Mouse (Mus musculus) ES-E14 (cell line): ENCODE measurements around the gene Wipf1. TPM values are rescaled to one million over a fixed set of nuclear protein-coding genes. Genes with fewer than 3 reads are reported as not detected.

ENCODE experiments used
- DNase-seq: peaks from one replicate; pipeline ENCODE4 v3.0.0-alpha.2; 2013; ENCODE audit warnings: low read depth, low spot score
- H3K27ac ChIP-seq: 2 replicates; pipeline ENCODE4 v1.5.1; 2012; ENCODE audit warnings: low read depth, mild to moderate bottlenecking, low read length, moderate library complexity, mixed read lengths; ENCODE audit not compliant: poor library complexity, insufficient read depth, severe bottlenecking
- H3K36me3 ChIP-seq: 2 replicates; pipeline ENCODE4 v1.6.1; 2012; ENCODE audit warnings: mild to moderate bottlenecking, low read length, moderate library complexity, mixed read lengths; ENCODE audit not compliant: control insufficient read depth, poor library complexity, insufficient read depth, severe bottlenecking
- H3K4me1 ChIP-seq, 2 experiments: fragments of 150-350 bp in 1 of 2; sonication (generic) in 1 of 2; 2 replicates each; pipeline ENCODE4 v1.6.1; 2012; ENCODE audit warnings: low read length in 2 of 2, mild to moderate bottlenecking in 1 of 2, mixed read lengths in 1 of 2; ENCODE audit not compliant: control insufficient read depth in 2 of 2, insufficient read depth in 2 of 2, poor library complexity in 1 of 2
- H3K4me3 ChIP-seq, 2 experiments: fragments of 150-350 bp in 1 of 2; sonication (generic) in 1 of 2; 2 replicates each; pipeline ENCODE4 v1.5.1; 2012; ENCODE audit warnings: low read length in 2 of 2, low read depth in 1 of 2, mild to moderate bottlenecking in 1 of 2, mixed read lengths in 1 of 2; ENCODE audit not compliant: insufficient read depth in 1 of 2, poor library complexity in 1 of 2, severe bottlenecking in 1 of 2
- H3K9ac ChIP-seq: 2 replicates; pipeline ENCODE4 v1.6.1; 2012; ENCODE audit warnings: low read depth, mild to moderate bottlenecking, low read length, mixed read lengths; ENCODE audit not compliant: poor library complexity, insufficient read depth, severe bottlenecking
- H3K9me3 ChIP-seq: fragments of 150-350 bp; sonication (generic); 2 replicates; pipeline ENCODE4 v1.6.1; 2012; ENCODE audit warnings: low read depth, mild to moderate bottlenecking, low read length; ENCODE audit not compliant: control insufficient read depth, insufficient read depth
- CHD2 ChIP-seq: IDR thresholded peaks from 2 replicates; pipeline ENCODE4 v1.6.1; 2014; ENCODE audit warnings: mild to moderate bottlenecking, low read depth, low read length, inconsistent platforms
- HCFC1 ChIP-seq: IDR thresholded peaks from 2 replicates; pipeline ENCODE4 v1.6.1; 2012; ENCODE audit warnings: low read length, inconsistent platforms, borderline replicate concordance; ENCODE audit not compliant: insufficient read depth
- MAFK ChIP-seq: IDR thresholded peaks from 2 replicates; pipeline ENCODE4 v1.6.1; 2014; ENCODE audit warnings: mild to moderate bottlenecking, low read depth, low read length, inconsistent platforms; ENCODE audit not compliant: insufficient read depth
- ZC3H11A ChIP-seq: IDR thresholded peaks from 2 replicates; pipeline ENCODE4 v1.6.1; 2012; ENCODE audit warnings: low read depth, mild to moderate bottlenecking, inconsistent platforms, low read length, borderline replicate concordance
- ZNF384 ChIP-seq: IDR thresholded peaks from 2 replicates; pipeline ENCODE4 v1.6.1; 2012; ENCODE audit warnings: low read depth, low read length, inconsistent platforms
- in situ Hi-C, 2 experiments: fragments of 600-800 bp; cut with MboI; formaldehyde crosslinking; loops; one replicate each; pipeline ENCODE4 v1.15.1; 2025; ENCODE audit warnings: low sequenced_read_pairs in 2 of 2, inconsistent platforms in 1 of 2; ENCODE audit not compliant: unreplicated experiment in 2 of 2
- total RNA-seq: library from RNA; depleted of rRNA; stranded (reverse); fragments of 300-350 nt; gene quantifications from 2 replicates; pipeline ENCODE4 v1.2.3, GENCODE M21; 2012; rRNA removed

Gene Wipf1
- total RNA-seq: 0.95 and 1.2 TPM in 2 replicates

GRCm38 (mm10) chr2:73529356-73530330 is at the start of gene Wipf1:
Wipf1 (minus strand) TSS chr2:73529734.
- DNase-seq: peak; percentile 33
- H3K4me1 ChIP-seq: no peaks in the 10 kb centered on the region
- in situ Hi-C loops: no loop called here
- H3K27ac ChIP-seq: no peak within 1 kb of the TSS
- H3K9ac ChIP-seq: peak within 1 kb of the TSS; percentile 87
- no peaks in the 10 kb centered on the region for H3K9me3 ChIP-seq
- H3K4me3 ChIP-seq: peak within 1 kb of the TSS; percentile 74 to 92
- H3K36me3 ChIP-seq: no peaks in the 10 kb centered on the region
- TF ChIP-seq MAFK (no peak), ZNF384 (peak; percentile 63; the same call in 1 of the 2 replicates), HCFC1 (no peak)

GRCm38 (mm10) chr2:73579168-73579567 is 49.6 kb upstream of the Wipf1 start:
- Histone ChIP-seq H3K36me3 (no peaks in the 10 kb centered on the region), H3K27ac (no peak overlapping the region), H3K9me3 (no peaks in the 10 kb centered on the region), H3K9ac (no peak overlapping the region), H3K4me3 (no peak overlapping the region), H3K4me1 (no peaks in the 10 kb centered on the region)
- no peak for DNase-seq
- no peak for TF ChIP-seq HCFC1
- TF ChIP-seq CHD2: no peak
- TF ChIP-seq ZNF384: no peak
- in situ Hi-C loops: no loop called here

GRCm38 (mm10) chr2:73574418-73574817 is 44.9 kb upstream of the Wipf1 start:
- H3K4me3 ChIP-seq: no peak overlapping the region
- H3K36me3 ChIP-seq: no peaks in the 10 kb centered on the region
- no peak for TF ChIP-seq ZC3H11A
- no peak for TF ChIP-seq CHD2
- no peak for TF ChIP-seq MAFK
- no peak for TF ChIP-seq ZNF384
- no peak for TF ChIP-seq HCFC1
- DNase-seq: no peak
- H3K9me3 ChIP-seq: no peaks in the 10 kb centered on the region
- no peak overlapping the region for H3K9ac ChIP-seq
- in situ Hi-C loops: loop anchor here in 1 of 2 experiments (25.0 kb wide), 1 partner anchor 1088 kb away; the partner anchor contains the start of genes Evx2 and Hoxd13
- no peak overlapping the region for H3K27ac ChIP-seq
- peaks cover 0 to 2% of the 10 kb centered on the region in 2 experiments; a peak in 1 of 4 replicates for H3K4me1 ChIP-seq

- no peak for DNase-seq
- TF ChIP-seq MAFK (no peak), ZC3H11A (no peak), CHD2 (no peak), ZNF384 (no peak), HCFC1 (no peak)
- Histone ChIP-seq H3K9me3 (no peaks in the 10 kb centered on the region), H3K9ac (no peak overlapping the region), H3K36me3 (no peaks in the 10 kb centered on the region), H3K4me1 (peaks cover 0 to 2% of the 10 kb centered on the region in 2 experiments; a peak in 1 of 4 replicates), H3K27ac (no peak overlapping the region), H3K4me3 (no peak overlapping the region)
- in situ Hi-C loops: loop anchor here in 1 of 2 experiments (25.0 kb wide), 1 partner anchor 1089 kb away; the partner anchor contains the start of genes Evx2 and Hoxd13
These were observed 44.0 kb upstream of the Wipf1 start for GRCm38 (mm10) chr2:73573556-73573955.
